Mouse (Mus musculus): ENCODE results near the gene Ahrr.

DNA sequence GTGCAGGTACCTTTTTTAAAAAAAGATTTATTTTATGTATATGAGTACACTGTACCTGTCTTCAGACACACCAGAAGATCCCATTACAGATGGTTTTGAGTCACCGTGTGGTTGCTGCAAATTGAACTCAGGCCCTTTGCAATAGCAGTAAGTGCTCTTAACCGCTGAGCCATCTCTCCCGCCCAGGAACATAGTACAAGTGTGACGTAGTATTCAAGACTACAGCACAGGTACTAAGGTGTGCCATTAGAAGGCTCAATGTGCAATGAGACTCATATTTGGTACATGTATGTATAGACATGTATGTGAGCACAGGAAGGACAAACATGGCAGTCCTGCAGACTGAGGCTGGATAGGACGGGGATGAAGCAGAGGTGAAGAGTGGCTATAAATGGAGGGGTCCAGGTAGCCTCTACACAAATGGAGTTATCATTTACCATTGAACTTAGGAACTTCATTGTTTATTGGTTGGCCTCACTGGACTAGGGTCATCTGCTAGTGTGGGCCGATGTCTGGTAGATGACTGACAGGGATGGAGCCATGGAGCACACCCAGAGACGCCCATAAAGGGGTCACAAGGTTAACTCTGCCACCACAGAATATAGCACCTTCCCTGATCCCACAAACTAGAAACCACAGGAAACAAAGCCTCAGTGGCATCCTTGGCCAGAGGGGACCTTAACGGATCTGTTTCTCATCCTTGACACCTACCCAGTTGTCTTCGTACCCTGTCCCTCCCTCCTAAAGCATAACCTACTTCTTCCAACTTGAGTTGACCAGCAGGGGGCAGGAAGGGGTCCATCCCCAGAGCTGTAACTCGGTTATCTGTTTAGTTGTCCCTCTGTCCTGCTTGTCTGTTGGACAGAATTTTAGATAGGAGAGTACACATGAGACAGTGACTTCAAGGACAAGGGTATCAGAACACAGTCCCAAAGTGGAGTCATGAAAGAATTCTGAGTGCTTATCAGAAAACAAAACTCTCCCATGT lies 10.2 kb upstream of the Ahrr start:
- TF ChIP-seq GATA1 (IDR thresholded peaks at IDR 0.05; ENCODE audit: low read length) (no peak), TAL1 (IDR thresholded peaks at IDR 0.05; ENCODE audit: low read length) (no peak)

Data from erythroblast, embryonic 14.5 days (primary cell).